Mouse (Mus musculus) C2C12 (cell line): Measurements from ENCODE around the gene Hmgn1.

Experiments used
- CEBPB ChIP-seq: IDR thresholded peaks from one replicate; pipeline ENCODE4 v1.6.1; 2011; ENCODE audit warnings: low read depth, mild to moderate bottlenecking, control low read depth, moderate library complexity
- CTCF ChIP-seq: IDR thresholded peaks from one replicate; pipeline ENCODE4 v1.5.1; 2011; ENCODE audit not compliant: control insufficient read depth, insufficient read depth, insufficient read length
- FOSL1 ChIP-seq: IDR thresholded peaks from one replicate; pipeline ENCODE4 v1.8.0; 2011; ENCODE audit warnings: mild to moderate bottlenecking, low read length; ENCODE audit not compliant: poor library complexity, insufficient read depth, severe bottlenecking
- MAX ChIP-seq: IDR thresholded peaks from one replicate; pipeline ENCODE4 v1.6.1; 2011; ENCODE audit warnings: mild to moderate bottlenecking, control low read depth
- MYOD1 ChIP-seq: IDR thresholded peaks from one replicate; pipeline ENCODE4 v1.6.1; 2011; ENCODE audit warnings: low read depth; ENCODE audit not compliant: control insufficient read depth, insufficient read length
- MYOG ChIP-seq: IDR thresholded peaks from one replicate; pipeline ENCODE4 v1.6.1; 2011; ENCODE audit not compliant: control insufficient read depth, insufficient read length; ENCODE audit errors: extremely low read depth
- USF1 ChIP-seq: IDR thresholded peaks from one replicate; pipeline ENCODE4 v1.6.1; 2011; ENCODE audit warnings: low read depth, mild to moderate bottlenecking, control low read depth, moderate library complexity

GRCm38 (mm10) chr16:96083179-96083646 lies 44.3 kb downstream of the Hmgn1 start:
- TF ChIP-seq FOSL1 (no peak), MAX (no peak), CTCF (no peak), MYOG (no peak), CEBPB (no peak), USF1 (no peak), MYOD1 (no peak)
